Mouse (Mus musculus) intestine, embryonic 14.5 days (tissue): Measurements from ENCODE around the gene Atp6v1g1. TPM values are rescaled to one million over a fixed set of nuclear protein-coding genes. Genes with fewer than 3 reads are reported as not detected.

ENCODE experiments used
- polyA plus RNA-seq: library from polyadenylated mRNA; unstranded; fragments of >200 nt; fragmentation: Nextera tagmentation; extraction: Ambion mirVana; gene quantifications from 2 replicates; pipeline ENCODE4 v1.2.1, GENCODE M21; 2014

Atp6v1g1 gene
- polyA plus RNA-seq, 1 experiment from 2014 or later, result 264 TPM

Other genes with a start within 250 kb of the Atp6v1g1 start
- gene Orm1, start 200.2 kb upstream of the Atp6v1g1 start, polyA plus RNA-seq, result not detected in 2 replicates
- not detected in 2 replicates for gene Orm3, start 188.6 kb upstream of the Atp6v1g1 start, polyA plus RNA-seq
- gene Orm2, start 182.3 kb upstream of the Atp6v1g1 start, polyA plus RNA-seq, result not detected in 2 replicates
- 6.4 and 6.8 TPM in 2 replicates for gene Akna, start 141.4 kb upstream of the Atp6v1g1 start, polyA plus RNA-seq
- 3.1 and 4.0 TPM in 2 replicates for gene Whrn, start 48.8 kb upstream of the Atp6v1g1 start, polyA plus RNA-seq
- 11.3 and 11.9 TPM in 2 replicates for gene Tmem268, start 14.0 kb downstream of the Atp6v1g1 start, polyA plus RNA-seq
- gene Gm11213, start 60.5 kb downstream of the Atp6v1g1 start, polyA plus RNA-seq, result not detected in 2 replicates
- not detected in 2 replicates for gene Tex48, start 77.7 kb downstream of the Atp6v1g1 start, polyA plus RNA-seq
- not detected in 2 replicates for gene Gm11214, start 118.6 kb downstream of the Atp6v1g1 start, polyA plus RNA-seq
- gene Tnfsf15, start 200.3 kb downstream of the Atp6v1g1 start, polyA plus RNA-seq, result 0.17 and 0.27 TPM in 2 replicates